ENCODE assay signal across 8 mouse cellular contexts in genomic region chr5:132540841-132541311, GRCm38 (mm10). TPM values are rescaled to one million over a fixed set of nuclear protein-coding genes. Genes with fewer than 3 reads are reported as not detected.
A peak's percentile ranks its signal among the peaks of the same experiment; 100 is the strongest.
DNase-seq lines count a peak whose midpoint lies in the region; ATAC-seq and TF ChIP-seq lines count a peak whose summit lies in the region.

No protein-coding gene starts in this region.

- H3K4me1 ChIP-seq in testis, adult 2 months (ENCODE audit: control insufficient read depth, insufficient read depth, low read length) = peaks cover 13% of the 10 kb centered on the region
- peaks cover 38% of the 10 kb centered on the region for H3K4me1 ChIP-seq in hindbrain, embryonic 10.5 days (replicated peaks)
- peaks cover 17% of the 10 kb centered on the region for H3K4me1 ChIP-seq in limb, embryonic 14.5 days (ENCODE audit: control insufficient read depth, insufficient read depth, low read length)

- H3K27me3 ChIP-seq in testis, adult 2 months (ENCODE audit: control insufficient read depth, insufficient read depth, low read length) = no peaks in the 10 kb centered on the region
- H3K27me3 ChIP-seq in hindbrain, embryonic 10.5 days (ENCODE audit: insufficient read depth, poor library complexity, severe bottlenecking) = peaks cover 17% of the 10 kb centered on the region
- no peaks in the 10 kb centered on the region for H3K27me3 ChIP-seq in limb, embryonic 14.5 days (ENCODE audit: control insufficient read depth, insufficient read depth, low read length)

- peak; percentile 62 for DNase-seq in cerebellum, adult 9-10 months
- no peak for DNase-seq in testis, postnatal 14 days (ENCODE audit: low spot score)
- DNase-seq in hindbrain, embryonic 10.5 days (ENCODE audit: low spot score) = peak; percentile 55
- no peak for DNase-seq in limb, embryonic 14.5 days (ENCODE audit: low spot score)
- peak; percentile 43 to 67 for DNase-seq in right cerebral cortex, postnatal 10 days (ENCODE audit: low spot score in 2 of 2)
- DNase-seq in ovary, postnatal 14 days (ENCODE audit: low spot score) = no peak

- H3K9me3 ChIP-seq in hindbrain, embryonic 10.5 days = no peaks in the 10 kb centered on the region
- H3K9me3 ChIP-seq in limb, embryonic 14.5 days (ENCODE audit: control insufficient read depth, low read length) = no peaks in the 10 kb centered on the region

- H3K36me3 ChIP-seq in testis, adult 2 months (ENCODE audit: control insufficient read depth, insufficient read depth, low read length) = no peaks in the 10 kb centered on the region
- no peaks in the 10 kb centered on the region for H3K36me3 ChIP-seq in hindbrain, embryonic 10.5 days
- no peaks in the 10 kb centered on the region for H3K36me3 ChIP-seq in limb, embryonic 14.5 days (ENCODE audit: control insufficient read depth, insufficient read depth, low read length)

- WGBS in hindbrain, embryonic 10.5 days = 4% methylated on average over 7 of the region's 7 CpGs
- 4% methylated on average over 6 of the region's 7 CpGs for WGBS in limb, embryonic 14.5 days

- peak overlapping the region; percentile 82 for H3K4me3 ChIP-seq in testis, adult 2 months (ENCODE audit: control insufficient read depth, low read depth, low read length)
- peak overlapping the region; percentile 82 for H3K4me3 ChIP-seq in hindbrain, embryonic 10.5 days
- peak overlapping the region; percentile 78 for H3K4me3 ChIP-seq in limb, embryonic 14.5 days (replicated peaks; ENCODE audit: low read length)

- ATAC-seq in cerebellum, adult (ENCODE audit: insufficient number of reproducible peaks, low FRiP score, low TSS enrichment) = no peak
- ATAC-seq in limb, embryonic 14.5 days (ENCODE audit: low FRiP score, low read depth) = no peak

- peak overlapping the region; percentile 57 for H3K4me2 ChIP-seq in limb, embryonic 14.5 days (replicated peaks; ENCODE audit: low read depth, low read length, severe bottlenecking)

- peak overlapping the region; percentile 82 for H3K9ac ChIP-seq in limb, embryonic 14.5 days (ENCODE audit: low read depth, low read length, severe bottlenecking)

- H3K27ac ChIP-seq in testis, adult 2 months (ENCODE audit: control insufficient read depth, insufficient read depth, low read depth, low read length) = no peak overlapping the region
- peak overlapping the region; percentile 92 for H3K27ac ChIP-seq in hindbrain, embryonic 10.5 days
- peak overlapping the region; percentile 85; the same call in 1 of the 2 replicates for H3K27ac ChIP-seq in limb, embryonic 14.5 days (replicated peaks; ENCODE audit: low read depth, low read length)

- no peak for TF ChIP-seq CTCF in testis, adult 2 months (IDR thresholded peaks at IDR 0.05; ENCODE audit: control insufficient read depth, insufficient read depth, insufficient replicate concordance, low read depth, low read length)

- no peak for TF ChIP-seq POLR2A in testis, adult 2 months (IDR thresholded peaks at IDR 0.05; ENCODE audit: control insufficient read depth, low read depth, low read length)
- TF ChIP-seq POLR2A in limb, embryonic 14.5 days (IDR thresholded peaks at IDR 0.05; ENCODE audit: borderline replicate concordance, extremely low read depth, insufficient read depth, insufficient read length) = no peak

RNA-seq across cellular contexts. Expression of gene Auts2, which starts 2.3 kb away (rescaled TPM):
- polyA plus RNA-seq in testis, adult 2 months (2012; rRNA removed) = 3.6 and 4.3 TPM in 2 replicates
- polyA plus RNA-seq in hindbrain, embryonic 10.5 days (2016; fragmentation: Nextera tagmentation; extraction: Ambion mirVana) = 41.9 and 56.7 TPM in 2 replicates
- 50.8 and 64.8 TPM in 2 replicates for polyA plus RNA-seq in limb, embryonic 14.5 days (2012; rRNA removed)
- polyA plus RNA-seq in limb, embryonic 14.5 days (2014; fragmentation: Nextera tagmentation; extraction: Ambion mirVana) = 38.3 and 48.6 TPM in 2 replicates

Comparison
In these comparisons a context has a peak if more than half of its experiments do, and no peak if none do; other contexts are left out.
1. DNase-seq: peak in cerebellum, adult 9-10 months (single experiment), hindbrain, embryonic 10.5 days (single experiment) and right cerebral cortex, postnatal 10 days (2 of 2); none in testis, postnatal 14 days (single experiment), limb, embryonic 14.5 days (single experiment) and ovary, postnatal 14 days (single experiment).
2. Peak in every context shown above with its lines, with median percentiles within 50 percentile points of each other: H3K4me3 ChIP-seq.